Mouse (Mus musculus) bone marrow, adult 2 months (tissue): Measurements from ENCODE around the gene Optn.

Source experiments
- CTCF ChIP-seq: fragments of 200-500 bp; IDR thresholded peaks from 2 replicates; pipeline ENCODE4 v1.5.1; 2011; ENCODE audit warnings: low read length, control low read depth; ENCODE audit not compliant: control insufficient read depth, insufficient read depth
- POLR2A ChIP-seq: fragments of 200-500 bp; IDR thresholded peaks from 2 replicates; pipeline ENCODE4 v1.6.1; 2011; ENCODE audit warnings: low read depth, mild to moderate bottlenecking, control low read depth, low read length, borderline replicate concordance; ENCODE audit not compliant: control insufficient read depth

- TF ChIP-seq CTCF (no peak), POLR2A (no peak)
These were observed 35.8 kb downstream of the Optn start for GRCm38 (mm10) chr2:5028047-5028446.
